Mouse (Mus musculus) cerebellum, adult 2 months (tissue): ENCODE data around the gene Grin3b. TPM values are rescaled to one million over a fixed set of nuclear protein-coding genes. Genes with fewer than 3 reads are reported as not detected.

Source experiments
- DNase-seq, 2 experiments: peaks; one replicate each; pipeline ENCODE4 v3.0.0; 2021
- H3K27ac ChIP-seq: fragments of 200-500 bp; 2 replicates; pipeline ENCODE4 v1.5.1; 2012; ENCODE audit warnings: low read length, control low read depth, inconsistent platforms; ENCODE audit not compliant: insufficient read depth
- H3K27me3 ChIP-seq: fragments of 200-500 bp; 2 replicates; pipeline ENCODE4 v1.6.1; 2012; ENCODE audit warnings: inconsistent platforms, mild to moderate bottlenecking, low read length, moderate library complexity; ENCODE audit not compliant: control insufficient read depth, insufficient read depth
- H3K4me1 ChIP-seq: fragments of 200-500 bp; 2 replicates; pipeline ENCODE4 v1.6.1; 2011; ENCODE audit warnings: low read length; ENCODE audit not compliant: control insufficient read depth, insufficient read depth
- H3K4me3 ChIP-seq: fragments of 200-500 bp; replicated peaks from 2 replicates; pipeline ENCODE3; 2011; ENCODE audit warnings: mild to moderate bottlenecking, low read depth, low read length, control low read depth; ENCODE audit not compliant: insufficient read depth
- CTCF ChIP-seq: fragments of 200-500 bp; IDR thresholded peaks from 2 replicates; pipeline ENCODE4 v1.5.1; 2011; ENCODE audit warnings: low read depth, mild to moderate bottlenecking, control low read depth, low read length, moderate library complexity, borderline replicate concordance; ENCODE audit not compliant: insufficient read depth
- POLR2A ChIP-seq: fragments of 200-500 bp; IDR thresholded peaks from 2 replicates; pipeline ENCODE4 v1.6.1; 2011; ENCODE audit warnings: low read length, control low read depth, borderline replicate concordance; ENCODE audit not compliant: insufficient read depth
- WGBS: fragments of 180-500 bp; shearing (Covaris S2); methylation state at CpG from one replicate; pipeline ENCODE4 v1.1.7; 2018; 5-methylcytosine and 5-hydroxymethylcytosine counted together
- polyA plus RNA-seq: library from polyadenylated mRNA; depleted of rRNA; stranded (reverse); fragments of >200 nt; gene quantifications from 2 replicates; pipeline ENCODE4 v1.2.3, GENCODE M21; 2012

Grin3b gene
- polyA plus RNA-seq, 1 experiment, result 5.5 TPM

GRCm38 (mm10) chr10:79964727-79965126 lies 5.8 kb upstream of the Grin3b start:
- Histone ChIP-seq H3K27ac (no peak overlapping the region), H3K4me1 (peaks cover 36% of the 10 kb centered on the region), H3K27me3 (no peaks in the 10 kb centered on the region), H3K4me3 (no peak overlapping the region)
- WGBS, result 97% methylated on average over 7 of the region's 7 CpGs
- no peak for DNase-seq
- TF ChIP-seq CTCF, result no peak
- no peak for TF ChIP-seq POLR2A

GRCm38 (mm10) chr10:79965325-79965724 lies 5.2 kb upstream of the Grin3b start:
- H3K4me1 ChIP-seq, result peaks cover 37% of the 10 kb centered on the region
- no peak overlapping the region for H3K4me3 ChIP-seq
- WGBS, result 82% methylated on average over 5 of the region's 5 CpGs
- TF ChIP-seq CTCF (no peak), POLR2A (no peak)
- no peaks in the 10 kb centered on the region for H3K27me3 ChIP-seq
- DNase-seq, result no peak
- H3K27ac ChIP-seq, result no peak overlapping the region

- TF ChIP-seq POLR2A (no peak), CTCF (no peak)
- Histone ChIP-seq H3K27ac (peak overlapping the region; percentile 26; the same call in 1 of the 2 replicates), H3K27me3 (no peaks in the 10 kb centered on the region), H3K4me1 (peaks cover 37% of the 10 kb centered on the region), H3K4me3 (no peak overlapping the region)
- 19% methylated on average over 5 of the region's 5 CpGs for WGBS
- DNase-seq, result peak; percentile 72 to 75
These were observed 3.6 kb upstream of the Grin3b start for GRCm38 (mm10) chr10:79966886-79967400.

GRCm38 (mm10) chr10:79968181-79968580 lies 2.3 kb upstream of the Grin3b start:
- no peak for DNase-seq
- 31% methylated on average over 1 of the region's 1 CpGs for WGBS
- H3K27me3 ChIP-seq, result no peaks in the 10 kb centered on the region
- no peak overlapping the region for H3K27ac ChIP-seq
- peaks cover 37% of the 10 kb centered on the region for H3K4me1 ChIP-seq
- no peak overlapping the region for H3K4me3 ChIP-seq
- no peak for TF ChIP-seq CTCF

GRCm38 (mm10) chr10:79969124-79969568 lies 1.4 kb upstream of the Grin3b start:
- DNase-seq, result no peak
- peaks cover 37% of the 10 kb centered on the region for H3K4me1 ChIP-seq

GRCm38 (mm10) chr10:79971183-79971497 lies 625 bp downstream of the Grin3b start:
- no peaks in the 10 kb centered on the region for H3K27me3 ChIP-seq
- TF ChIP-seq POLR2A, result no peak
- TF ChIP-seq CTCF, result no peak
- H3K27ac ChIP-seq, result no peak overlapping the region
- peaks cover 32% of the 10 kb centered on the region for H3K4me1 ChIP-seq
- WGBS, result 11% methylated on average over 21 of the region's 21 CpGs
- DNase-seq, result no peak
- H3K4me3 ChIP-seq, result peak overlapping the region; percentile 28

More at GRCm38 (mm10) chr10:79969124-79969568, 1.4 kb upstream of the Grin3b start:
- no peak overlapping the region for H3K27ac ChIP-seq
- H3K4me3 ChIP-seq, result no peak overlapping the region
- no peak for TF ChIP-seq POLR2A
- no peak for TF ChIP-seq CTCF
- H3K27me3 ChIP-seq, result no peaks in the 10 kb centered on the region
- 11% methylated on average over 3 of the region's 3 CpGs for WGBS

- no peak for DNase-seq
- H3K27ac ChIP-seq, result no peak overlapping the region
- H3K4me1 ChIP-seq, result peaks cover 15% of the 10 kb centered on the region
- H3K27me3 ChIP-seq, result no peaks in the 10 kb centered on the region
- WGBS, result 22% methylated on average over 14 of the region's 14 CpGs
- TF ChIP-seq POLR2A (no peak), CTCF (no peak)
- H3K4me3 ChIP-seq, result no peak overlapping the region
These were observed 2.3 kb downstream of the Grin3b start for GRCm38 (mm10) chr10:79972831-79973230.

- no peak overlapping the region for H3K4me3 ChIP-seq
- DNase-seq, result no peak
- 87% methylated on average over 21 of the region's 21 CpGs for WGBS
- H3K27ac ChIP-seq, result no peak overlapping the region
- TF ChIP-seq POLR2A, result no peak
- TF ChIP-seq CTCF, result no peak
- no peaks in the 10 kb centered on the region for H3K27me3 ChIP-seq
- H3K4me1 ChIP-seq, result peaks cover 7% of the 10 kb centered on the region; the same call in 1 of the 2 replicates
These were observed 3.6 kb downstream of the Grin3b start for GRCm38 (mm10) chr10:79974087-79974486.

GRCm38 (mm10) chr10:79974668-79975067 lies 4.2 kb downstream of the Grin3b start:
- no peak for DNase-seq
- TF ChIP-seq CTCF, result no peak
- TF ChIP-seq POLR2A, result no peak
- Histone ChIP-seq H3K27me3 (no peaks in the 10 kb centered on the region), H3K4me1 (peaks cover 1% of the 10 kb centered on the region; the same call in 1 of the 2 replicates), H3K4me3 (no peak overlapping the region), H3K27ac (no peak overlapping the region)
- 85% methylated on average over 8 of the region's 8 CpGs for WGBS
